Mouse (Mus musculus) neutrophil, adult 65 days (primary cell): Measurements from ENCODE around the gene Dusp2. TPM values are rescaled to one million over a fixed set of nuclear protein-coding genes. Genes with fewer than 3 reads are reported as not detected.

Experiments used
- total RNA-seq: library from RNA; stranded (reverse); gene quantifications from 2 replicates; pipeline ENCODE4 v1.2.4, GENCODE M21; 2023

The Dusp2 gene
- total RNA-seq, result 61.8 and 67.6 TPM in 2 replicates

GRCm38 (mm10) chr2:127335767-127336496 is at the start of gene Dusp2:
Gene Dusp2, plus strand, starts transcription at chr2:127336159.

GRCm38 (mm10) chr2:127338416-127338815 is 2.5 kb downstream of the Dusp2 start, which contains the start of gene Astl:
Gene Astl, plus strand, starts transcription at chr2:127338639.

GRCm38 (mm10) chr2:127362459-127363281 is 26.7 kb downstream of the Dusp2 start, which contains the start of gene Adra2b:
Gene Adra2b, plus strand, starts transcription at chr2:127363208.

Other genes with a start within 250 kb of the Dusp2 start
- 36.7 and 44.3 TPM in 2 replicates for gene Ncaph, start 202.2 kb upstream of the Dusp2 start, total RNA-seq
- gene Itpripl1, start 192.7 kb upstream of the Dusp2 start, total RNA-seq, result 14.0 and 15.1 TPM in 2 replicates
- gene 1810024B03Rik, start 127.9 kb upstream of the Dusp2 start, total RNA-seq, result 0.43 and 0.51 TPM in 2 replicates
- gene Snrnp200, start 127.8 kb upstream of the Dusp2 start, total RNA-seq, result 108 and 146 TPM in 2 replicates
- 24.8 and 30.9 TPM in 2 replicates for gene Ciao1, start 88.3 kb upstream of the Dusp2 start, total RNA-seq
- gene Tmem127, start 88.3 kb upstream of the Dusp2 start, total RNA-seq, result 80.8 and 87.3 TPM in 2 replicates
- 67.6 and 75.6 TPM in 2 replicates for gene Stard7, start 65.9 kb upstream of the Dusp2 start, total RNA-seq
- not detected in 2 replicates for gene Astl, start 2.5 kb downstream of the Dusp2 start, total RNA-seq
- gene Adra2b, start 27.0 kb downstream of the Dusp2 start, total RNA-seq, result not detected in 2 replicates
- gene Gpat2, start 89.0 kb downstream of the Dusp2 start, total RNA-seq, result not detected in 2 replicates
- 5.1 and 5.6 TPM in 2 replicates for gene Fahd2a, start 108.4 kb downstream of the Dusp2 start, total RNA-seq
- gene Kcnip3, start 185.9 kb downstream of the Dusp2 start, total RNA-seq, result 0.52 and 1.8 TPM in 2 replicates
- not detected in 2 replicates for gene Prom2, start 205.3 kb downstream of the Dusp2 start, total RNA-seq